Mouse (Mus musculus): ENCODE measurements around the gene Epb41l5. TPM values are rescaled to one million over a fixed set of nuclear protein-coding genes. Genes with fewer than 3 reads are reported as not detected.

The Epb41l5 gene
- polyA plus RNA-seq, 1 experiment from 2014 or later: 25.5 TPM

GRCm38 (mm10) chr1:119519286-119519685, 129.5 kb downstream of the Epb41l5 start:
- Histone ChIP-seq H3K9me3 (ENCODE audit: low read length) (no peaks in the 10 kb centered on the region), H3K4me2 (ENCODE audit: low read depth, low read length) (no peak overlapping the region), H3K9ac (replicated peaks) (no peak overlapping the region), H3K4me3 (ENCODE audit: low read depth, low read length) (no peak overlapping the region), H3K36me3 (replicated peaks; ENCODE audit: insufficient read depth, low read length) (no peaks in the 10 kb centered on the region), H3K27ac (ENCODE audit: low read depth) (no peak overlapping the region), H3K4me1 (ENCODE audit: insufficient read depth) (peaks cover 11% of the 10 kb centered on the region; the same call in 1 of the 2 replicates), H3K27me3 (ENCODE audit: insufficient read depth, low read length) (no peaks in the 10 kb centered on the region)
- TF ChIP-seq CTCF (IDR thresholded peaks at IDR 0.05; ENCODE audit: low read depth) (no peak), EP300 (IDR thresholded peaks at IDR 0.05; ENCODE audit: low read depth) (no peak)
- DNase-seq (no peak), ATAC-seq (no peak)
- WGBS (ENCODE audit: insufficient replicate concordance): 78% methylated on average over 6 of the region's 6 CpGs

GRCm38 (mm10) chr1:119518786-119519185, 130.0 kb downstream of the Epb41l5 start:
- ATAC-seq (no peak), DNase-seq (no peak)
- TF ChIP-seq EP300 (IDR thresholded peaks at IDR 0.05; ENCODE audit: low read depth): no peak
- no peak for TF ChIP-seq CTCF (IDR thresholded peaks at IDR 0.05; ENCODE audit: low read depth)
- Histone ChIP-seq H3K4me3 (ENCODE audit: low read depth, low read length) (no peak overlapping the region), H3K9me3 (ENCODE audit: low read length) (no peaks in the 10 kb centered on the region), H3K27me3 (ENCODE audit: insufficient read depth, low read length) (no peaks in the 10 kb centered on the region), H3K4me1 (ENCODE audit: insufficient read depth) (peaks cover 11% of the 10 kb centered on the region; the same call in 1 of the 2 replicates), H3K9ac (replicated peaks) (no peak overlapping the region), H3K4me2 (ENCODE audit: low read depth, low read length) (no peak overlapping the region), H3K36me3 (replicated peaks; ENCODE audit: insufficient read depth, low read length) (no peaks in the 10 kb centered on the region), H3K27ac (ENCODE audit: low read depth) (no peak overlapping the region)

GRCm38 (mm10) chr1:119518060-119518459, 130.7 kb downstream of the Epb41l5 start:
- Histone ChIP-seq H3K36me3 (replicated peaks; ENCODE audit: insufficient read depth, low read length) (no peaks in the 10 kb centered on the region), H3K4me3 (ENCODE audit: low read depth, low read length) (no peak overlapping the region), H3K27me3 (ENCODE audit: insufficient read depth, low read length) (no peaks in the 10 kb centered on the region), H3K9ac (replicated peaks) (no peak overlapping the region), H3K4me1 (ENCODE audit: insufficient read depth) (peaks cover 8% of the 10 kb centered on the region; the same call in 1 of the 2 replicates), H3K9me3 (ENCODE audit: low read length) (no peaks in the 10 kb centered on the region), H3K27ac (ENCODE audit: low read depth) (no peak overlapping the region), H3K4me2 (ENCODE audit: low read depth, low read length) (no peak overlapping the region)
- TF ChIP-seq CTCF (IDR thresholded peaks at IDR 0.05; ENCODE audit: low read depth) (no peak), EP300 (IDR thresholded peaks at IDR 0.05; ENCODE audit: low read depth) (no peak)
- 69% methylated on average over 7 of the region's 7 CpGs for WGBS (ENCODE audit: insufficient replicate concordance)
- DNase-seq (no peak), ATAC-seq (no peak)

GRCm38 (mm10) chr1:119510857-119511256, 137.9 kb downstream of the Epb41l5 start:
- DNase-seq: no peak
- TF ChIP-seq EP300 (IDR thresholded peaks at IDR 0.05; ENCODE audit: low read depth) (no peak), CTCF (IDR thresholded peaks at IDR 0.05; ENCODE audit: low read depth) (no peak)
- no peaks in the 10 kb centered on the region for H3K4me1 ChIP-seq (ENCODE audit: insufficient read depth)
- H3K4me2 ChIP-seq (ENCODE audit: low read depth, low read length): no peak overlapping the region
- H3K4me3 ChIP-seq (ENCODE audit: low read depth, low read length): no peak overlapping the region
- H3K9me3 ChIP-seq (ENCODE audit: low read length): no peaks in the 10 kb centered on the region
- peak; percentile 47 for ATAC-seq
- H3K36me3 ChIP-seq (replicated peaks; ENCODE audit: insufficient read depth, low read length): no peaks in the 10 kb centered on the region
- H3K27me3 ChIP-seq (ENCODE audit: insufficient read depth, low read length): no peaks in the 10 kb centered on the region
- WGBS (ENCODE audit: insufficient replicate concordance): 52% methylated on average over 8 of the region's 8 CpGs
- H3K9ac ChIP-seq (replicated peaks): no peak overlapping the region
- H3K27ac ChIP-seq (ENCODE audit: low read depth): peak overlapping the region; percentile 40; the same call in 1 of the 2 replicates

GRCm38 (mm10) chr1:119510409-119510808, 138.4 kb downstream of the Epb41l5 start:
- no peaks in the 10 kb centered on the region for H3K9me3 ChIP-seq (ENCODE audit: low read length)
- H3K4me2 ChIP-seq (ENCODE audit: low read depth, low read length): no peak overlapping the region
- DNase-seq: no peak
- no peak for TF ChIP-seq CTCF (IDR thresholded peaks at IDR 0.05; ENCODE audit: low read depth)
- TF ChIP-seq EP300 (IDR thresholded peaks at IDR 0.05; ENCODE audit: low read depth): no peak
- H3K27me3 ChIP-seq (ENCODE audit: insufficient read depth, low read length): no peaks in the 10 kb centered on the region
- peak; percentile 43; the same call in 1 of the 2 replicates for ATAC-seq
- no peak overlapping the region for H3K9ac ChIP-seq (replicated peaks)
- H3K4me3 ChIP-seq (ENCODE audit: low read depth, low read length): no peak overlapping the region
- H3K27ac ChIP-seq (ENCODE audit: low read depth): peak overlapping the region; percentile 40; the same call in 1 of the 2 replicates
- H3K4me1 ChIP-seq (ENCODE audit: insufficient read depth): no peaks in the 10 kb centered on the region
- WGBS (ENCODE audit: insufficient replicate concordance): 35% methylated on average over 9 of the region's 9 CpGs
- H3K36me3 ChIP-seq (replicated peaks; ENCODE audit: insufficient read depth, low read length): no peaks in the 10 kb centered on the region

- Histone ChIP-seq H3K36me3 (replicated peaks; ENCODE audit: insufficient read depth, low read length) (no peaks in the 10 kb centered on the region), H3K4me3 (ENCODE audit: low read depth, low read length) (no peak overlapping the region), H3K27me3 (ENCODE audit: insufficient read depth, low read length) (no peaks in the 10 kb centered on the region), H3K4me2 (ENCODE audit: low read depth, low read length) (no peak overlapping the region), H3K9ac (replicated peaks) (no peak overlapping the region), H3K27ac (ENCODE audit: low read depth) (no peak overlapping the region), H3K4me1 (ENCODE audit: insufficient read depth) (peaks cover 6% of the 10 kb centered on the region), H3K9me3 (ENCODE audit: low read length) (no peaks in the 10 kb centered on the region)
- 66% methylated on average over 7 of the region's 7 CpGs for WGBS (ENCODE audit: insufficient replicate concordance)
- DNase-seq: no peak
- no peak for ATAC-seq
- TF ChIP-seq CTCF (IDR thresholded peaks at IDR 0.05; ENCODE audit: low read depth) (no peak), EP300 (IDR thresholded peaks at IDR 0.05; ENCODE audit: low read depth) (no peak)
These were observed 139.3 kb downstream of the Epb41l5 start for GRCm38 (mm10) chr1:119509474-119509873.

GRCm38 (mm10) chr1:119508548-119508947, 140.3 kb downstream of the Epb41l5 start:
- ATAC-seq (no peak), DNase-seq (no peak)
- H3K4me2 ChIP-seq (ENCODE audit: low read depth, low read length): no peak overlapping the region
- WGBS (ENCODE audit: insufficient replicate concordance): 32% methylated on average over 4 of the region's 4 CpGs
- TF ChIP-seq EP300 (IDR thresholded peaks at IDR 0.05; ENCODE audit: low read depth) (no peak), CTCF (IDR thresholded peaks at IDR 0.05; ENCODE audit: low read depth) (no peak)
- no peaks in the 10 kb centered on the region for H3K27me3 ChIP-seq (ENCODE audit: insufficient read depth, low read length)
- H3K27ac ChIP-seq (ENCODE audit: low read depth): no peak overlapping the region
- no peak overlapping the region for H3K9ac ChIP-seq (replicated peaks)
- H3K9me3 ChIP-seq (ENCODE audit: low read length): no peaks in the 10 kb centered on the region
- peaks cover 7% of the 10 kb centered on the region for H3K4me1 ChIP-seq (ENCODE audit: insufficient read depth)
- no peaks in the 10 kb centered on the region for H3K36me3 ChIP-seq (replicated peaks; ENCODE audit: insufficient read depth, low read length)
- H3K4me3 ChIP-seq (ENCODE audit: low read depth, low read length): no peak overlapping the region
